Mouse (Mus musculus): ENCODE data around the gene Enho. TPM values are rescaled to one million over a fixed set of nuclear protein-coding genes. Genes with fewer than 3 reads are reported as not detected.

The Enho gene
- total and polyA plus RNA-seq, 3 experiments = 0.17 to 0.59 TPM; not detected in 1

DNA sequence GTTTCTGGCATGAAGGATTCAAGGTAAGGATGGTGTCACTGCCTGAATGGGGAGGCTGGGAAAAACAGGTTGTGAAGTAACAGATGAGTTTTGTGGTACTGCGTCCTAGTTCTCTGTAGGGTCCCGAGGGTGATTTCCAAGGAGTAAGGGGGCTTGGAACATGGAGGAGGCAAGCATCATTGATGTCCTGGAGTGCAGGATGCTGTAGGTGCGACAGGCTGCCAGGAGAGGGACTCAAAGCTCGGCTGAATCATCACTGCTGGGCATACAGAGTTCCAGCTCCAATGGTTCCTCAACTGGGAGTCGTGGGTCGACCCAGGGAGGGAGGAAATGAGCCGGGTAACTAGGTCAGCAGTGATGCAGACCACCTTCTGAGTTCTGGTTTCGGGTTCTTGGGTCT lies 4.9 kb downstream of the Enho start:
- no peak for DNase-seq (ENCODE audit: extremely low read depth)
- H3K4me3 ChIP-seq (replicated peaks in 1 of 3; ENCODE audit: low read depth in 2 of 3, low read length in 2 of 3, poor library complexity in 1 of 3) = no peak overlapping the region
- no peak overlapping the region for H3K9ac ChIP-seq (ENCODE audit: insufficient read depth, low read depth)
- no peak overlapping the region for H3K27ac ChIP-seq (ENCODE audit: insufficient read depth, low read depth)
- peaks cover 17% of the 10 kb centered on the region for H3K9me3 ChIP-seq (replicated peaks; ENCODE audit: low read length)
- no peak overlapping the region for H3K4me2 ChIP-seq (ENCODE audit: insufficient read depth, low read depth, poor library complexity, severe bottlenecking)
- dilution Hi-C loops (cut with MboI; ENCODE audit: extremely low pct_ligation_motif_present, extremely low pct_unique_long_range_greater_than_20kb, low sequenced_read_pairs) = no loop called here
- peaks cover 37% of the 10 kb centered on the region for H3K27me3 ChIP-seq (replicated peaks)
- no peaks in the 10 kb centered on the region for H3K36me3 ChIP-seq (replicated peaks in 1 of 2; ENCODE audit: control insufficient read depth in 1 of 2, insufficient read depth in 1 of 2, low read length in 1 of 2)
- H3K79me2 ChIP-seq (replicated peaks; ENCODE audit: control insufficient read depth, extremely low read depth, insufficient read depth, poor library complexity, severe bottlenecking) = no peaks in the 10 kb centered on the region
- TF ChIP-seq NRF1 (IDR thresholded peaks at IDR 0.05; ENCODE audit: low read depth, low read length) (no peak), TCF12 (IDR thresholded peaks at IDR 0.05; ENCODE audit: low read depth, low read length) (no peak), CTCF (conservative IDR thresholded peaks at IDR 0.05 in 1 of 2, IDR thresholded peaks at IDR 0.05 in 1 of 2; ENCODE audit: low read depth in 2 of 2, low read length in 2 of 2) (peak in 1 of 2 experiments; percentile 23; a peak in 1 of 4 replicates), SMC3 (IDR thresholded peaks at IDR 0.05; ENCODE audit: low read depth, low read length) (no peak), USF1 (IDR thresholded peaks at IDR 0.05; ENCODE audit: low read depth, low read length) (no peak), USF2 (conservative IDR thresholded peaks at IDR 0.05; ENCODE audit: low read depth, low read length) (no peak), UBTF (IDR thresholded peaks at IDR 0.05; ENCODE audit: low read depth, low read length) (no peak)
- in situ Hi-C loops (cut with MboI; ENCODE audit: low pct_ligation_motif_present, low pct_unique_long_range_greater_than_20kb, low sequenced_read_pairs) = no loop called here
- peaks cover 18 to 35% of the 10 kb centered on the region in 2 experiments for H3K4me1 ChIP-seq (ENCODE audit: control insufficient read depth in 1 of 2, insufficient read depth in 2 of 2)

DNA sequence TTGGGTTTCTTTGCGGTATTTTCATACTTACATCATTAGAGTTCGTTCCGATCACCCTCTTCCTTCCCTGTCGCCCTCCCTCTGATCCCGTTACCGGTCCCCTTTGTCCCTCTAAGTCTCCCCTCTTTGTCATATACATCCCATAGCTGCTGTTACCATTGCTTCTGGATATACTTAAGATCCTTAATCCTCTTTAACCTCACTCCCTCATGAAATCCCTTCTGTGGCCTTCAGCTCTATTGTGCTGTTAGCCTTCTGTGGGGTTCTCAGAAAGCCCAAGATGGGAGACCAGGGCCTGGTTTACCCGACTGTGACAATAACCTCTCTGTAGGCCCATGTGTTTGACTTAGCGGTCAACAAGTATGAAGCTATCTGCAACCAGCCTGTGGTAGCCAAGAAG lies 5.5 kb downstream of the Enho start:
- dilution Hi-C loops (cut with MboI; ENCODE audit: extremely low pct_ligation_motif_present, extremely low pct_unique_long_range_greater_than_20kb, low sequenced_read_pairs) = no loop called here
- H3K27me3 ChIP-seq (replicated peaks) = peaks cover 35% of the 10 kb centered on the region
- DNase-seq (ENCODE audit: extremely low read depth) = no peak

DNA sequence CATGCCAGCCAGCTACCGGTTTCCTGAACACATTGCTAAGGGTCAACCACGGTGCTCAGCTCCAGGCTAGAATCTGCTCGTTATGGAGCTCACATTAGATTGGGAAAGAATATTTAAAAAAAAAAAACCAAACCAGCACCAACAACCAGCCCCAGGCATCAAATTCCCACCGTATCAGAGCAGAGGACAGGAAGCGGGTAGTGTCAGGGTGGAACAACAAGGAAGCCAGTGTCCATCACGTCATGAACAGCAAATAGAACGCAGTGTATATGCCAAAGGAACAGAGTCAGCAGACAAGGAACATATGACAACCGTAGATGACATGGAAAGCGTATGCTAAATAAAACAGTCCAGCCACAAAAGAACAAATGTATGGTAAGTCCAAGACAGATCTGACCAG lies 7.1 kb downstream of the Enho start:
- DNase-seq (ENCODE audit: extremely low read depth) = no peak
- TF ChIP-seq USF1 (IDR thresholded peaks at IDR 0.05; ENCODE audit: low read depth, low read length) (no peak), TCF12 (IDR thresholded peaks at IDR 0.05; ENCODE audit: low read depth, low read length) (no peak), POLR2AphosphoS2 (IDR thresholded peaks at IDR 0.05; ENCODE audit: low read depth, low read length) (no peak), MAZ (IDR thresholded peaks at IDR 0.05; ENCODE audit: low read depth, low read length) (no peak), SMC3 (IDR thresholded peaks at IDR 0.05; ENCODE audit: low read depth, low read length) (no peak), BHLHE40 (IDR thresholded peaks at IDR 0.05; ENCODE audit: low read depth, low read length) (no peak), ELF1 (IDR thresholded peaks at IDR 0.05; ENCODE audit: low read depth, low read length) (no peak), MAX (IDR thresholded peaks at IDR 0.05; ENCODE audit: low read length) (no peak), NELFE (IDR thresholded peaks at IDR 0.05; ENCODE audit: low read depth, low read length) (no peak), PAX5 (IDR thresholded peaks at IDR 0.05; ENCODE audit: low read length) (no peak), EP300 (IDR thresholded peaks at IDR 0.05; ENCODE audit: low read length) (no peak), CTCF (conservative IDR thresholded peaks at IDR 0.05 in 1 of 2, IDR thresholded peaks at IDR 0.05 in 1 of 2; ENCODE audit: low read depth in 2 of 2, low read length in 2 of 2) (no peak), MEF2A (IDR thresholded peaks at IDR 0.05; ENCODE audit: borderline replicate concordance, low read depth, low read length) (no peak)
- Histone ChIP-seq H3K9ac (ENCODE audit: insufficient read depth, low read depth) (no peak overlapping the region), H3K79me2 (replicated peaks; ENCODE audit: control insufficient read depth, extremely low read depth, insufficient read depth, poor library complexity, severe bottlenecking) (no peaks in the 10 kb centered on the region), H3K27me3 (replicated peaks) (peaks cover 19% of the 10 kb centered on the region), H3K9me3 (replicated peaks; ENCODE audit: low read length) (peaks cover 11% of the 10 kb centered on the region), H3K4me3 (replicated peaks in 1 of 3; ENCODE audit: low read depth in 2 of 3, low read length in 2 of 3, poor library complexity in 1 of 3) (no peak overlapping the region), H3K36me3 (replicated peaks in 1 of 2; ENCODE audit: control insufficient read depth in 1 of 2, insufficient read depth in 1 of 2, low read length in 1 of 2) (no peaks in the 10 kb centered on the region), H3K4me1 (ENCODE audit: control insufficient read depth in 1 of 2, insufficient read depth in 2 of 2) (peaks cover 36 to 52% of the 10 kb centered on the region in 2 experiments), H3K27ac (ENCODE audit: insufficient read depth, low read depth) (no peak overlapping the region), H3K4me2 (ENCODE audit: insufficient read depth, low read depth, poor library complexity, severe bottlenecking) (no peak overlapping the region)
- in situ Hi-C loops (cut with MboI; ENCODE audit: low pct_ligation_motif_present, low pct_unique_long_range_greater_than_20kb, low sequenced_read_pairs) = no loop called here
- dilution Hi-C loops (cut with MboI; ENCODE audit: extremely low pct_ligation_motif_present, extremely low pct_unique_long_range_greater_than_20kb, low sequenced_read_pairs) = no loop called here

More for the DNA sequence above, 5.5 kb downstream of the Enho start:
- TF ChIP-seq RCOR1 (conservative IDR thresholded peaks at IDR 0.05; ENCODE audit: low read depth, low read length) (no peak), ETS1 (conservative IDR thresholded peaks at IDR 0.05; ENCODE audit: low read depth, low read length) (no peak), RAD21 (IDR thresholded peaks at IDR 0.05; ENCODE audit: low read depth, low read length) (no peak), ZKSCAN1 (IDR thresholded peaks at IDR 0.05; ENCODE audit: borderline replicate concordance, low read depth, low read length) (no peak), ZNF384 (IDR thresholded peaks at IDR 0.05; ENCODE audit: low read depth, low read length) (no peak), USF2 (conservative IDR thresholded peaks at IDR 0.05; ENCODE audit: low read depth, low read length) (no peak), KAT2A (IDR thresholded peaks at IDR 0.05; ENCODE audit: insufficient replicate concordance, low read length) (no peak), PAX5 (IDR thresholded peaks at IDR 0.05; ENCODE audit: low read length) (no peak), MAX (IDR thresholded peaks at IDR 0.05; ENCODE audit: low read length) (no peak), NELFE (IDR thresholded peaks at IDR 0.05; ENCODE audit: low read depth, low read length) (no peak), HCFC1 (IDR thresholded peaks at IDR 0.05; ENCODE audit: low read depth, low read length) (no peak), NRF1 (IDR thresholded peaks at IDR 0.05; ENCODE audit: low read depth, low read length) (no peak), CHD1 (IDR thresholded peaks at IDR 0.05; ENCODE audit: low read depth, low read length) (no peak)
- in situ Hi-C loops (cut with MboI; ENCODE audit: low pct_ligation_motif_present, low pct_unique_long_range_greater_than_20kb, low sequenced_read_pairs) = no loop called here
- Histone ChIP-seq H3K4me1 (ENCODE audit: control insufficient read depth in 1 of 2, insufficient read depth in 2 of 2) (peaks cover 24 to 39% of the 10 kb centered on the region in 2 experiments), H3K4me3 (replicated peaks in 1 of 3; ENCODE audit: low read depth in 2 of 3, low read length in 2 of 3, poor library complexity in 1 of 3) (no peak overlapping the region), H3K9ac (ENCODE audit: insufficient read depth, low read depth) (no peak overlapping the region), H3K4me2 (ENCODE audit: insufficient read depth, low read depth, poor library complexity, severe bottlenecking) (no peak overlapping the region), H3K36me3 (replicated peaks in 1 of 2; ENCODE audit: control insufficient read depth in 1 of 2, insufficient read depth in 1 of 2, low read length in 1 of 2) (no peaks in the 10 kb centered on the region), H3K9me3 (replicated peaks; ENCODE audit: low read length) (peaks cover 17% of the 10 kb centered on the region), H3K27ac (ENCODE audit: insufficient read depth, low read depth) (no peak overlapping the region), H3K79me2 (replicated peaks; ENCODE audit: control insufficient read depth, extremely low read depth, insufficient read depth, poor library complexity, severe bottlenecking) (no peaks in the 10 kb centered on the region)
